Mouse (Mus musculus) liver, embryonic 13.5 days (tissue): ENCODE measurements around the gene Cirbp. TPM values are rescaled to one million over a fixed set of nuclear protein-coding genes. Genes with fewer than 3 reads are reported as not detected.

Source experiments
- ATAC-seq: fragments of 200-750 bp; cut with Nextera tagmentation; 2 replicates; pipeline ENCODE4 v1.8.0; 2017; ENCODE audit warnings: low read depth, mild to moderate bottlenecking, moderate number of reproducible peaks, moderate library complexity
- DNase-seq: peaks from one replicate; pipeline ENCODE4 v3.0.0; 2022
- H3K27ac ChIP-seq: fragments of 300-500 bp; sonication (generic); 2 replicates; pipeline ENCODE4 v1.5.1; 2015; ENCODE audit warnings: moderate library complexity, mild to moderate bottlenecking, inconsistent platforms
- H3K27me3 ChIP-seq: fragments of 300-500 bp; sonication (generic); 2 replicates; pipeline ENCODE4 v1.6.1; 2015; ENCODE audit warnings: mild to moderate bottlenecking, inconsistent platforms
- H3K36me3 ChIP-seq: fragments of 300-500 bp; sonication (generic); 2 replicates; pipeline ENCODE4 v1.6.1; 2015; ENCODE audit warnings: mild to moderate bottlenecking, inconsistent platforms
- H3K4me1 ChIP-seq: fragments of 300-500 bp; sonication (generic); replicated peaks from 2 replicates; pipeline ENCODE4 v1.6.1; 2015; ENCODE audit warnings: inconsistent platforms
- H3K4me2 ChIP-seq: fragments of 300-500 bp; sonication (generic); 2 replicates; pipeline ENCODE4 v1.6.1; 2015; ENCODE audit warnings: inconsistent platforms, mild to moderate bottlenecking, moderate library complexity
- H3K4me3 ChIP-seq: fragments of 300-500 bp; sonication (generic); replicated peaks from 2 replicates; pipeline ENCODE4 v1.5.1; 2015; ENCODE audit warnings: mild to moderate bottlenecking, inconsistent platforms
- H3K9ac ChIP-seq: fragments of 300-500 bp; sonication (generic); 2 replicates; pipeline ENCODE4 v1.6.1; 2015; ENCODE audit warnings: mild to moderate bottlenecking, inconsistent platforms
- H3K9me3 ChIP-seq: fragments of 300-500 bp; sonication (generic); replicated peaks from 2 replicates; pipeline ENCODE4 v1.6.1; 2016; ENCODE audit warnings: inconsistent platforms
- WGBS: fragments of 180-500 bp; shearing (Covaris S2); methylation state at CpG from one replicate; pipeline ENCODE4 v1.1.7; 2015; ENCODE audit not compliant: insufficient replicate concordance; 5-methylcytosine and 5-hydroxymethylcytosine counted together
- polyA plus RNA-seq: library from polyadenylated mRNA; unstranded; fragments of >200 nt; fragmentation: Nextera tagmentation; extraction: Ambion mirVana; gene quantifications from 2 replicates; pipeline ENCODE4 v1.2.1, GENCODE M21; 2015

Cirbp gene
- polyA plus RNA-seq, 1 experiment from 2014 or later = 21.9 TPM

DNA sequence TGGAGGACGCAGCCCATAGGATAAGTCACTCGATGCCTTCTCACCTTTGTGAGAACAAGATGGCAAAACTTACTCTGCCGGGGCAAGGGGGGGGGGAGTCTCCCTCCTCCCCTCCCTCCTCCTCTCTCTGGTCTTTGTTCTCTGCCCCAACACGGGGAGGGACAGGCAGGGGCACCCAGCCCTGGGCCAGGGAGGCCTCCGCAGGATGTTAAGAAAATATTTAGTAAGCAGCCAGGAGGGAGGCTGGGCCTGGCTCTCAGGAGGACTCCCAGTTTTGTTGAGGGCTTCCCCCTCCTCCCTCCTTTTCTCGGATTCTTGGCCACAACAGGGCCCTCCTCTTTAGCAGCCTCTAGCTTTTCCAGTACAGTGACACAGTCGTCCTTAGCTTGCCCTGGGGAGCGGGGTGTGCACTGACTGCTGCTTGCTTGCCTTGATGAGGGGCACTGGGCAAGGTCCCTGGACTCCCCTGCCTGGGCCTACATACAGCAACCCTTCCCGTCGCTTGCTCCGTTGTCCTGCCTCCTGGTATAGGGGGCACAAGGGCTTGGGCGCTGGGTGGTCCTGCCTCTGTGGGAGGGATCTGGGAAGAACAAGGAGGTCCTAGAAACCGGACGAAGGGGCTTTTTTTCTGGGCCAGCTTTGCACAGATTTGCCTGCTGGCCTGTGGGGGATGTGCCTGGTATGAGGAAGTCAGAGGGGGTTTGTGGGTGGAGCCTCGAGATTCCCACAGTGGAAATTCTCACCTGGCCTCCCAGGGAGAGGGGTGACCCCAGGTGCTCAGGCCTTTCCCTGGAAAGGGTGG, 13.5 kb upstream of the Cirbp start:
- H3K9me3 ChIP-seq = no peaks in the 10 kb centered on the region
- H3K9ac ChIP-seq = peak overlapping the region; percentile 91
- WGBS = 46% methylated on average over 15 of the region's 15 CpGs
- peaks cover 77% of the 10 kb centered on the region for H3K36me3 ChIP-seq
- no peak for DNase-seq
- peaks cover 87% of the 10 kb centered on the region for H3K4me1 ChIP-seq
- H3K27ac ChIP-seq = peak overlapping the region; percentile 98
- peak overlapping the region; percentile 91 for H3K4me3 ChIP-seq
- H3K4me2 ChIP-seq = peak overlapping the region; percentile 99
- no peak for ATAC-seq
- H3K27me3 ChIP-seq = no peaks in the 10 kb centered on the region

DNA sequence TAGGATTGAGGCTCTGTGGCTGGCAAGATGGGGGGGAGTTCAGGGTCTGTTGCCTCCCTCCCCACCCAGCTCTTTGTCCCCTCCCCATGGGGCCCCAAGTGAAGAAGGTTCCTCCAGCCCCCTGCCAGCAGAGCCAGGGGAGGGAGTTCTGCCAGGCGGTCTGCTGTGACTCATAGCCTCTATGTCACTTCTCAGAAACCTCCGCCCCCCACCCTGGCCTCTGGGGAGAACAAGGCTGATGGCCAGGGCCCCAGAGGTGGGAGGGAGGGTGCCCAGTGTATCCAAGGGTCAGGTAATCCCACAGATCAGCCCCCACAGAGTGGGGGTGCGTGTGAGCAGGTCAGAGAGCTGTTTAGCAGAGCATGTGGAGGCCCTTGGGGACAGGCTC, 12.9 kb upstream of the Cirbp start:
- Histone ChIP-seq H3K4me3 (peak overlapping the region; percentile 91), H3K27ac (peak overlapping the region; percentile 98), H3K36me3 (peaks cover 80% of the 10 kb centered on the region), H3K27me3 (no peaks in the 10 kb centered on the region), H3K4me1 (peaks cover 87% of the 10 kb centered on the region), H3K9me3 (no peaks in the 10 kb centered on the region), H3K4me2 (peak overlapping the region; percentile 99), H3K9ac (peak overlapping the region; percentile 91)
- ATAC-seq = no peak
- no peak for DNase-seq
- 59% methylated on average over 3 of the region's 3 CpGs for WGBS

DNA sequence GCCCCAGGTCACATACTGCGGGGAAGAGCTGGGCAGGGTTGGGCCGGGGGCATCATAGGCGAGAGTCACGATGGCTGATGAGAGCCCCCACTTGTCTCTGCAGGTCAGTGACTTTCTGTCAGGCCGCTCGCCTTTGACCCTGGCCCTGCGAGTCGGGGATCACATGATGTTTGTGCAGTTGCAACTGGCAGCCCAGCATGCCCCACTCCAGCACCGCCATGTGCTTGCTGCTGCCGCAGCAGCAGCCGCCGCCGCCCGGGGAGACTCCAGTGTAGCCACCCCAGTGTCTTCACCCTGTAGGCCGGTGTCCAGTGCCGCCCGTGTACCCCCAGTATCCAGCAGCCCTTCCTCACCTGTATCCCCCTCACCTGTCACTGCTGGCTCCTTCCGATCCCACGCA, 12.1 kb upstream of the Cirbp start:
- 76% methylated on average over 19 of the region's 19 CpGs for WGBS
- Histone ChIP-seq H3K36me3 (peaks cover 80% of the 10 kb centered on the region), H3K4me2 (peak overlapping the region; percentile 99), H3K27ac (peak overlapping the region; percentile 98), H3K9ac (peak overlapping the region; percentile 91; the same call in 1 of the 2 replicates), H3K4me1 (peaks cover 89% of the 10 kb centered on the region), H3K9me3 (no peaks in the 10 kb centered on the region), H3K4me3 (peak overlapping the region; percentile 91), H3K27me3 (no peaks in the 10 kb centered on the region)
- no peak for ATAC-seq
- no peak for DNase-seq

DNA sequence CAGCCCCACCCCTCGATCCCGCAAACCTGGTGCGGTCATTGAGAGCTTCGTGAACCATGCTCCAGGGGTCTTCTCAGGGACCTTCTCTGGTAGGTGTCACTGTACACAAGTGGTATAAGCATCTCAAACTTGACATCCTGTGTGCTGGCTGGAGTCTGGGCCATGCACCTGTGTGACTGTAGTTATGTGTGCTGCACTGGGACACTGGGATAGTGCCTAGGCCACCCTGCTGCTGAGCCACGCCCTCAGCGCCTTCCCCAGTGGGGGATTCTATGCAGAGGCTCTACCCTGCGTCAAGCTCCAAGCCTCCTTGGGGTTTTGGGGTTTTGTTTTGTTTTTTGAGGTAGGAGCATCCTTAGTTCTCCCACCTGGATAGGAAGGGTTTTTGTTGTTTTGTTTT, 11.4 kb upstream of the Cirbp start:
- Histone ChIP-seq H3K4me1 (peaks cover 96% of the 10 kb centered on the region), H3K4me2 (0 out of 2 replicates have a peak overlapping the region, but pooled peaks have one; percentile 8), H3K27me3 (no peaks in the 10 kb centered on the region), H3K9ac (no peak overlapping the region), H3K4me3 (no peak overlapping the region), H3K9me3 (no peaks in the 10 kb centered on the region), H3K27ac (peak overlapping the region; percentile 98; the same call in 1 of the 2 replicates), H3K36me3 (peaks cover 80% of the 10 kb centered on the region)
- DNase-seq (no peak), ATAC-seq (no peak)
- 87% methylated on average over 7 of the region's 7 CpGs for WGBS

DNA sequence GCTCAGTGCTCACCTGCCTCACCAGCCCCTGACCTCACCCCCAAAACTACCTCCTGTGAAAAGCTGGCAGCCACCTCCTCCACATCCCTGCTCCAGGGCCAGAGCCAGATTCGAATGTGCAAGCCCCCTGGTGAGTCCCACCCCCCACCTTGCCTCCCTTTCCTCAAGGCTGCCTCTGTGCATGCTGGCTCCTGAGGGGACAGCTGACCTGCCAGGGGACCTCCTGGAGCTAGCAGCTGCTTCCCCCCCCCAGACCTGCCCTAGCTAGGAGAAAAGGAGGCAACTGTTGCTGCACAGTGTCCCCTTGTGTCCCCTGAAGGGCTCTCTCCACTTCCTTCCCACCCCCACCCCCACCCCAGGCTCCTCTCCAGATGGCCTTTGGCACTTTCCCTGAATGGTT, 10.5 kb upstream of the Cirbp start:
- Histone ChIP-seq H3K4me1 (peaks cover 95% of the 10 kb centered on the region), H3K4me3 (no peak overlapping the region), H3K4me2 (no peak overlapping the region), H3K9me3 (no peaks in the 10 kb centered on the region), H3K9ac (no peak overlapping the region), H3K27me3 (no peaks in the 10 kb centered on the region), H3K27ac (peak overlapping the region; percentile 27; the same call in 1 of the 2 replicates), H3K36me3 (peaks cover 73% of the 10 kb centered on the region)
- no peak for DNase-seq
- no peak for ATAC-seq
- 81% methylated on average over 1 of the region's 1 CpGs for WGBS

DNA sequence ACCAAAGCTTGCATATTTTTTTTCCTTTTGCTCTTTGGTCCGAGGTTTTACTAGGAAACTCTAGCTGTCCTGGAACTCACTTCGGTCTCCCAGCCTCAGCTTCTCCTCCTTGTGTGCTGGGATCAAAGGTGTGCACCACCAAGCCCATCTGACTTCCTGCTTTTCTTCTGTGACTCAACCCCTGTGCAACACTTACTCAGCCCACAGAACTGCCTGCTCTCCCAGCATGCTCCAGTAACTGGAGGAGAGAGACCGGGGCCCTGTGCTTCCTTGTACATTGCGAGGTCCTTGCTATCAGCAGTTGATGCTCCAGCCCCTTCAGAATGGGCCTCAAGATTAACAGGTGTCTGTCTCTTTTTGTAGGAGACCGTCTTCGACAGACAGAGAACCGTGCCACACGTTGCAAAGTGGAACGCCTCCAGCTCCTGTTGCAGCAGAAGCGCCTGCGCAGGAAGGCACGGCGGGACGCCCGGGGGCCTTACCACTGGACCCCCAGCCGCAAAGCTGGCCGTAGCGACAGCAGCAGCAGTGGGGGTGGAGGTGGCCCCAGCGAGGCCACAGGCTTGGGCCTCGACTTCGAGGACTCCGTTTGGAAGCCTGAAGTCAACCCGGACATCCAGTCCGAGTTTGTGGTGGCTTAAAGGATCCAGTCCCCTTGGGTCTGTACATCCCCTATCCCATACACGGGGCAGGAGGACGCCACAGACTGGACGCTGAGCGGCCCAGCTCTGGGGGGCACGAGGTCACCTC, 9.6 kb upstream of the Cirbp start:
- no peak for DNase-seq
- Histone ChIP-seq H3K27me3 (no peaks in the 10 kb centered on the region), H3K27ac (peak overlapping the region; percentile 37), H3K4me3 (no peak overlapping the region), H3K4me1 (peaks cover 95% of the 10 kb centered on the region), H3K9ac (peak overlapping the region; percentile 15; the same call in 1 of the 2 replicates), H3K9me3 (no peaks in the 10 kb centered on the region), H3K36me3 (peaks cover 65% of the 10 kb centered on the region), H3K4me2 (no peak overlapping the region)
- 77% methylated on average over 29 of the region's 29 CpGs for WGBS
- ATAC-seq = no peak

DNA sequence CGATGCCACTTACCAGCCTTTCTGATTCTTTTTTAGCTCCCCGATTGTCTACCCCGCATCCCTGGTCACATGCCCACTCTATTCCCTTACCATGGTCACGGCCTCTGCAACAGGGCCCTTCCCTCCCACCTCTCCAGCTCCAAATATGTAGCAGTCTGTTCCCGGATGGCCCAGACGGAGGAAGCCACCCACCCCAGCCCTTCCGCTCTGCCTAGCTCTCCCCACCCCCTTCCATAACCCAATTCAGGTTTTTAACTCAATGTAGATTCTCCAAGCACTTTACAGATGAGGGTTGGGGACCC, 9.1 kb upstream of the Cirbp start:
- ATAC-seq (no peak), DNase-seq (no peak)
- peaks cover 60% of the 10 kb centered on the region for H3K36me3 ChIP-seq
- WGBS = 81% methylated on average over 7 of the region's 7 CpGs
- peaks cover 95% of the 10 kb centered on the region for H3K4me1 ChIP-seq
- no peaks in the 10 kb centered on the region for H3K9me3 ChIP-seq
- 0 out of 2 replicates have a peak overlapping the region, but pooled peaks have one; percentile 37 for H3K27ac ChIP-seq
- H3K27me3 ChIP-seq = no peaks in the 10 kb centered on the region
- H3K9ac ChIP-seq = no peak overlapping the region
- no peak overlapping the region for H3K4me2 ChIP-seq
- no peak overlapping the region for H3K4me3 ChIP-seq

DNA sequence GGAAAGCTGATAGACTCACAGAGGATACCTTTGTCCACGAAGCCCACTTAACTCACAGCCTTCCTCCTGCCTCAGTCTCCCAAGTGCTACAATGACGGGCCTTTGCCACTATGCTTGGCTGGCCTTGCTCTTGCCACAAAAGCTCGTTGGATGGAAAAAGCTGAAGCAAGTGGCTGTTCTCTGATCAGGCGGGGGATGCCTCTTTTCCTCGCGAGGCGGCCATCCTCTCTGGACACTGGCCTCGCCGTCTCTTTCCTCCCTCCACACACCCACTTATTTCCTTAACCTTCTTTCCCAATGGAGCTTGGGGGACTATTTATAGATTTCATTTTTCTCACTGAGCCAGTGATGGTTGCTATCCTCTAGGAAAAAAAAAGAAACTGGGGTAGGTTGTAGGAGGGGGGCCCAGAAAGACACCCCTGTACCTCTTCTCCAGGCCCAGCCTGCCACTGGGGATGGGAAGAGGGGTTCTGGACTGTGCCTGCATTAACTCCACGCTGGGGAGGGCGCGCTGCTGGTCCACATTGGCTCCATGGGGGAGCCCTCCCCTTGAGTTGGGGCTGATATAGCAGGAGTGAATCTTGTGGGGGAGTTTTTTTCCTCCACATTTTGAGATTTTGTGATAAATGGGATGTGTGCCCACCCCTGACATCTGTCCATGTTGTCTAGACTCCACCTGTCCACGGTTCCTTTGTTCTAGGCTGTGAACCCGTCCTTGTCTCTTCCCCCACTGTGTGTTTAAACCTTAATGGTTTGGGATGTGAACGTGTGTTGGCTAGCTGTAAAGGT, 8.4 kb upstream of the Cirbp start:
- Histone ChIP-seq H3K36me3 (peaks cover 53% of the 10 kb centered on the region), H3K9me3 (no peaks in the 10 kb centered on the region), H3K9ac (no peak overlapping the region), H3K4me2 (no peak overlapping the region), H3K4me1 (peaks cover 95% of the 10 kb centered on the region), H3K4me3 (no peak overlapping the region), H3K27ac (peak overlapping the region; percentile 85), H3K27me3 (no peaks in the 10 kb centered on the region)
- DNase-seq = no peak
- no peak for ATAC-seq
- 72% methylated on average over 15 of the region's 15 CpGs for WGBS

- peak overlapping the region; percentile 37 for H3K9ac ChIP-seq
- H3K9me3 ChIP-seq = no peaks in the 10 kb centered on the region
- ATAC-seq (no peak), DNase-seq (no peak)
- peaks cover 42% of the 10 kb centered on the region for H3K36me3 ChIP-seq
- no peaks in the 10 kb centered on the region for H3K27me3 ChIP-seq
- H3K4me3 ChIP-seq = peak overlapping the region; percentile 59
- H3K4me2 ChIP-seq = peak overlapping the region; percentile 95
- WGBS = 13% methylated on average over 18 of the region's 18 CpGs
- peak overlapping the region; percentile 85 for H3K27ac ChIP-seq
- H3K4me1 ChIP-seq = peaks cover 95% of the 10 kb centered on the region
Measured at GRCm38 (mm10) chr10:80158307-80158986, 7.3 kb upstream of the Cirbp start.

DNA sequence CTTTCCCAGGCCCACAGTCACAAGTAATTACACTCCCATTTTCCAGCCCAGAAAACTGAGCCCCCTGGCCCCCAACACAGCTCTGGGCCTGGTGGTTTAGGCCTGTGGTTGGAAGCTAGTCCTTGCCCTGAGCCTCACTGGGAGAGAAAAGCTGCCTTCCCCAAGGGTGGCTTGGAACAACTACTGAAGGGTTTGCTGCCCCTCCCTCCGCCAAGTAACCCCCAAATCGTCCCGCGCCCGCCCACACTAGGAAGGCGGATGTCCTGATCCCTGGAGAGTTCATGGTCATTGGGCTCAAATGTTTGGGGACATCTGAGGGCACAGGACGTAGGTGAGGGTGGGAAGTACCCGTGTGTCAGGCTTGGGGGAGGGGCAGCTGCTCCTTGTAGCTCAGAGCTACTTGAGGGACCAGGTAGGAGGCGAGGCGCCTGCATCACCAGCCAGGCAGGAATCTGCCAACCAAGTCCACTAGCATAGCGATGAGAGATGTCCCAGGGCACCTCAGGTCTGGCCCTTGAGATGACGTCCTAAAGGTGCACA, 6.7 kb upstream of the Cirbp start:
- H3K9ac ChIP-seq = peak overlapping the region; percentile 37
- DNase-seq = no peak
- ATAC-seq = no peak

More for the DNA sequence above, 6.7 kb upstream of the Cirbp start:
- H3K36me3 ChIP-seq = peaks cover 36% of the 10 kb centered on the region
- H3K27me3 ChIP-seq = no peaks in the 10 kb centered on the region
- H3K9me3 ChIP-seq = no peaks in the 10 kb centered on the region
- WGBS = 24% methylated on average over 12 of the region's 12 CpGs
- H3K27ac ChIP-seq = peak overlapping the region; percentile 85
- peaks cover 95% of the 10 kb centered on the region for H3K4me1 ChIP-seq
- H3K4me2 ChIP-seq = peak overlapping the region; percentile 95
- peak overlapping the region; percentile 59 for H3K4me3 ChIP-seq
